Mouse (Mus musculus) urinary bladder, postnatal 36 days (tissue): ENCODE measurements at regions not wholly inside any gene's neighbourhood (a gene's known extent, or its start where the extent isn't known, plus 50 kb on each side); places are given as distances from the start of the nearest gene placed in this dataset.

Experiments
- DNase-seq, 2 experiments: peaks; one replicate each; pipeline ENCODE4 v3.0.0; 2022; ENCODE audit warnings: low spot score in 2 of 2, mixed read lengths in 1 of 2

GRCm38 (mm10) chr5:35221451-35222305 lies 56.4 kb upstream of the Adra2c start:
- DNase-seq = no peak

- no peak for DNase-seq
These were observed 61.8 kb upstream of the Adra2c start for GRCm38 (mm10) chr5:35216271-35216670.

GRCm38 (mm10) chr5:35215480-35216195 lies 62.5 kb upstream of the Adra2c start:
- no peak for DNase-seq

GRCm38 (mm10) chr5:35215007-35215406 lies 63.1 kb upstream of the Adra2c start:
- DNase-seq = no peak

- DNase-seq = no peak
These were observed 68.8 kb upstream of the Adra2c start for GRCm38 (mm10) chr5:35209348-35209747.

- DNase-seq = no peak
These were observed 74.1 kb upstream of the Adra2c start for GRCm38 (mm10) chr5:35204049-35204448.

- no peak for DNase-seq
These were observed 79.7 kb upstream of the Adra2c start for GRCm38 (mm10) chr5:35198468-35198867.

- DNase-seq = peak in 1 of 2 experiments; percentile 66
These were observed 83.7 kb upstream of the Lrpap1 start for GRCm38 (mm10) chr5:35189113-35189797.

- DNase-seq = no peak
These were observed 80.3 kb upstream of the Lrpap1 start for GRCm38 (mm10) chr5:35185826-35186225.

GRCm38 (mm10) chr5:35185289-35185688 lies 79.7 kb upstream of the Lrpap1 start:
- DNase-seq = no peak

GRCm38 (mm10) chr5:35183418-35183817 lies 77.9 kb upstream of the Lrpap1 start:
- no peak for DNase-seq

GRCm38 (mm10) chr5:35177332-35177731 lies 71.8 kb upstream of the Lrpap1 start:
- peak in 1 of 2 experiments; percentile 6 for DNase-seq

- DNase-seq = no peak
These were observed 70.7 kb upstream of the Lrpap1 start for GRCm38 (mm10) chr5:35176112-35176848.

- no peak for DNase-seq
These were observed 68.8 kb upstream of the Lrpap1 start for GRCm38 (mm10) chr5:35174318-35174717.

GRCm38 (mm10) chr5:35171336-35171735 lies 65.8 kb upstream of the Lrpap1 start:
- DNase-seq = no peak

GRCm38 (mm10) chr5:35170369-35171130 lies 65.0 kb upstream of the Lrpap1 start:
- DNase-seq = no peak

GRCm38 (mm10) chr5:35169614-35170293 lies 64.2 kb upstream of the Lrpap1 start:
- DNase-seq = no peak

- DNase-seq = no peak
These were observed 63.3 kb upstream of the Lrpap1 start for GRCm38 (mm10) chr5:35168853-35169252.

GRCm38 (mm10) chr5:35168369-35168768 lies 62.8 kb upstream of the Lrpap1 start:
- no peak for DNase-seq

- no peak for DNase-seq
These were observed 60.4 kb upstream of the Lrpap1 start for GRCm38 (mm10) chr5:35165993-35166392.
